Mouse (Mus musculus) spleen, adult 12 weeks (tissue): ENCODE results near the gene 2410141K09Rik.
"Not testable (repeated sequence)": the region's sequence is repeated elsewhere in the genome, so short reads cannot be mapped to it uniquely, and the experiment has no call there.

ENCODE experiments used
- DNase-seq: peaks from one replicate; pipeline ENCODE4 v3.0.0; 2022; ENCODE audit warnings: low spot score

Gene 2410141K09Rik

DNA sequence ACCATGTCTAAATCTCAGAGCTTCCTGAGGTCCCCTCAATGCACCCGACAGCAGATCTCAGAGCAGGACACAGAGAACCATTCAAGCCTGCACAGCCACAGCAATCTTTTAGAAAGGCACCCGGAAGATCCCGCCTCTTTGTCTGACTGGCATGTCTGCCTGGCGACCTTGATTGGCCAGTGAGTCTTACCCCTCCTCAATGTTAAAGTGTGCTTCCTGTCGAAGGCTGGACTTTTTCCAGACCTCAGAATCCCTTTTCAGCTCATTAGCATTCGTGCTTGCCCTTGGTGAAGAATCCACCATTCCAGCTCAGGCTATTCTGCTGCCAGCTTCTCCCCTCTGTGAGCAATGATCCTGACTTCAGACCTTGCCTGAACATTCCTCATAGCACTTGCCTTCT, at the start of gene 2410141K09Rik:
Gene 2410141K09Rik, minus strand, starts transcription at position 101 of the 400 bp plus-strand sequence.
- DNase-seq = not testable (repeated sequence)

DNA sequence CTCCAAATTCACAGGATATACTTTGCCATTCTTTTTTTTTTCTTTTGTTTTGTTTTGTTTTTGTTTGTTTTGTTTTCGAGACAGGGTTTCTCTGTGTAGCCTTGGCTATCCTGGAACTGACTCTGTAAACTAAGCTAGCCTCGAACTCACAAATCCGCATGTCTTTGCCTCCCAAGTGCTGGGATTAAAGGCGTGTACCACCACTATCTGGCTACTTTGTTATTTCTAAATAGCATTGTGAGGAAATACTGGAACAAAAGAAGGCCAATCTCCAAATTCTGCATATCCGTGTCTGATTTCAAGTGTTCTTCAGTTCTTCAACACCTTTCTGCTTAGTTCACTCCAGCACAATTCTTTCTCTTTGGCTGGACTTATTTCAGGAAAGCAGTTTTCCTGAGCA, 14.1 kb downstream of the 2410141K09Rik start:
- DNase-seq = not testable (repeated sequence)

DNA sequence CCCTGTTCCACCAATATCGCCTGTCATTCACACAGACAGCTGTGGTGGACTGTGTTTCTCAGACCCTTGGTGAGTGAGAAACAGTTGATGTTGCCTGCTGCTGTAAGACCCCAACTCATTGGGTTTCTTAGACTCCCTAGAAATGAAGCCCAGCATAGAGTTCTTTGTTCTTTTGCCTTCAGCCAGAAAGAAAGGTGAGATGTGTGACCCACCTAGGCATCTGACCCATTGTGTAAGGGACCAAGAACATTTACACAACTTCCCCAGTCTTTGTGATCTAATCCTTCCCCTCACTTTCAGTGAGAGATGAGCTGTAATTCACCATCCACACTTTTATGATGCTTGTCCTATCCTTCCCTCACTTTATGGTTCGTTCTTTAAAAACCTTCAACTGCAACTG, 26.0 kb downstream of the 2410141K09Rik start:
- DNase-seq = not testable (repeated sequence)
